Mouse (Mus musculus) forebrain, embryonic 12.5 days (tissue): Measurements from ENCODE around the gene Gm36079. TPM values are rescaled to one million over a fixed set of nuclear protein-coding genes. Genes with fewer than 3 reads are reported as not detected.
"Not testable (repeated sequence)": the region's sequence is repeated elsewhere in the genome, so short reads cannot be mapped to it uniquely, and the experiment has no call there.

ENCODE experiments used
- ATAC-seq: fragments of 200-750 bp; cut with Nextera tagmentation; 2 replicates; pipeline ENCODE4 v1.8.0; 2017; ENCODE audit warnings: moderate TSS enrichment; ENCODE audit not compliant: low FRiP score
- H3K27ac ChIP-seq: fragments of 300-500 bp; sonication (generic); 2 replicates; pipeline ENCODE4 v1.5.1; 2016; ENCODE audit warnings: mild to moderate bottlenecking
- H3K27me3 ChIP-seq: fragments of 300-500 bp; sonication (generic); 2 replicates; pipeline ENCODE4 v1.6.1; 2016; ENCODE audit warnings: mild to moderate bottlenecking
- H3K36me3 ChIP-seq: fragments of 300-500 bp; sonication (generic); replicated peaks from 2 replicates; pipeline ENCODE4 v1.6.1; 2016; ENCODE audit warnings: mild to moderate bottlenecking
- H3K4me1 ChIP-seq: fragments of 300-500 bp; sonication (generic); 2 replicates; pipeline ENCODE4 v1.6.1; 2016
- H3K4me2 ChIP-seq: fragments of 300-500 bp; sonication (generic); 2 replicates; pipeline ENCODE4 v1.6.1; 2016; ENCODE audit warnings: mild to moderate bottlenecking, moderate library complexity
- H3K4me3 ChIP-seq: fragments of 300-500 bp; sonication (generic); replicated peaks from 2 replicates; pipeline ENCODE4 v1.5.1; 2016; ENCODE audit warnings: mild to moderate bottlenecking
- H3K9ac ChIP-seq: fragments of 300-500 bp; sonication (generic); 2 replicates; pipeline ENCODE4 v1.6.1; 2016; ENCODE audit warnings: mild to moderate bottlenecking
- H3K9me3 ChIP-seq: fragments of 300-500 bp; sonication (generic); 2 replicates; pipeline ENCODE4 v1.6.1; 2016
- WGBS: fragments of 180-500 bp; shearing (Covaris S2); methylation state at CpG from one replicate; pipeline ENCODE4 v1.1.7; 2016; 5-methylcytosine and 5-hydroxymethylcytosine counted together
- polyA plus RNA-seq: library from polyadenylated mRNA; unstranded; fragments of >200 nt; fragmentation: Nextera tagmentation; extraction: Ambion mirVana; gene quantifications from 2 replicates; pipeline ENCODE4 v1.2.1, GENCODE M21; 2016

Gm36079 gene
- polyA plus RNA-seq, 1 experiment from 2014 or later, result not detected

GRCm38 (mm10) chr13:120035151-120035550 is 8.3 kb upstream of the Gm36079 start:
- H3K36me3 ChIP-seq, H3K4me1 ChIP-seq, H3K4me2 ChIP-seq, H3K27ac ChIP-seq, H3K9ac ChIP-seq, ATAC-seq, H3K4me3 ChIP-seq, H3K9me3 ChIP-seq: not testable (repeated sequence)
- peaks cover 26% of the 10 kb centered on the region for H3K27me3 ChIP-seq
- WGBS, result 0% methylated on average over 10 of the region's 18 CpGs

GRCm38 (mm10) chr13:120034637-120035036 is 7.8 kb upstream of the Gm36079 start:
- WGBS, result 0% methylated on average over 3 of the region's 10 CpGs
- H3K27me3 ChIP-seq, result peaks cover 26% of the 10 kb centered on the region
- not testable (repeated sequence) for H3K9ac ChIP-seq, H3K4me1 ChIP-seq, H3K4me2 ChIP-seq, H3K36me3 ChIP-seq, H3K27ac ChIP-seq, H3K9me3 ChIP-seq, H3K4me3 ChIP-seq
- ATAC-seq, result peak; percentile 64; the same call in 1 of the 2 replicates

- not testable (repeated sequence) for H3K4me1 ChIP-seq, H3K4me2 ChIP-seq, H3K27ac ChIP-seq, H3K9me3 ChIP-seq, H3K9ac ChIP-seq, H3K36me3 ChIP-seq, H3K4me3 ChIP-seq, ATAC-seq
- WGBS, result 1% methylated on average over 19 of the region's 19 CpGs
- H3K27me3 ChIP-seq, result peaks cover 25% of the 10 kb centered on the region
These were observed 6.8 kb upstream of the Gm36079 start for GRCm38 (mm10) chr13:120033516-120034190.

- WGBS, result under 1% methylated on average over 16 of the region's 16 CpGs
- not testable (repeated sequence) for H3K4me3 ChIP-seq, H3K27ac ChIP-seq, H3K36me3 ChIP-seq, H3K4me1 ChIP-seq, H3K4me2 ChIP-seq, ATAC-seq, H3K9me3 ChIP-seq, H3K9ac ChIP-seq
- H3K27me3 ChIP-seq, result peaks cover 13% of the 10 kb centered on the region
These were observed 4.9 kb upstream of the Gm36079 start for GRCm38 (mm10) chr13:120031676-120032075.

- H3K36me3 ChIP-seq, H3K9me3 ChIP-seq, H3K9ac ChIP-seq, H3K4me3 ChIP-seq, ATAC-seq, H3K27ac ChIP-seq, H3K4me2 ChIP-seq, H3K4me1 ChIP-seq: not testable (repeated sequence)
- H3K27me3 ChIP-seq, result peaks cover 23% of the 10 kb centered on the region
- WGBS, result 2% methylated on average over 11 of the region's 11 CpGs
These were observed 557 bp upstream of the Gm36079 start for GRCm38 (mm10) chr13:120027368-120027767.

- not testable (repeated sequence) for H3K4me1 ChIP-seq, H3K36me3 ChIP-seq, H3K4me3 ChIP-seq, H3K9ac ChIP-seq, H3K27ac ChIP-seq, H3K4me2 ChIP-seq, H3K9me3 ChIP-seq
- WGBS, result 0% methylated on average over 3 of the region's 13 CpGs
- ATAC-seq, result peak; percentile 64; the same call in 1 of the 2 replicates
- peaks cover 23% of the 10 kb centered on the region for H3K27me3 ChIP-seq
These were observed 438 bp downstream of the Gm36079 start for GRCm38 (mm10) chr13:120026373-120026772.

- not testable (repeated sequence) for H3K27ac ChIP-seq, ATAC-seq, H3K4me1 ChIP-seq, H3K4me2 ChIP-seq, H3K9ac ChIP-seq, H3K4me3 ChIP-seq, H3K9me3 ChIP-seq, H3K36me3 ChIP-seq
- 7% methylated on average over 4 of the region's 4 CpGs for WGBS
- H3K27me3 ChIP-seq, result peaks cover 23% of the 10 kb centered on the region
These were observed 1.2 kb downstream of the Gm36079 start for GRCm38 (mm10) chr13:120025576-120025975.

GRCm38 (mm10) chr13:120025004-120025403 is 1.8 kb downstream of the Gm36079 start:
- H3K9ac ChIP-seq, H3K27ac ChIP-seq, H3K36me3 ChIP-seq, H3K9me3 ChIP-seq, ATAC-seq, H3K4me1 ChIP-seq, H3K4me3 ChIP-seq, H3K4me2 ChIP-seq: not testable (repeated sequence)
- 2% methylated on average over 21 of the region's 21 CpGs for WGBS
- H3K27me3 ChIP-seq, result peaks cover 26% of the 10 kb centered on the region

- WGBS, result 4% methylated on average over 9 of the region's 9 CpGs
- not testable (repeated sequence) for H3K4me2 ChIP-seq, H3K4me1 ChIP-seq, H3K36me3 ChIP-seq, H3K9me3 ChIP-seq, ATAC-seq, H3K9ac ChIP-seq, H3K27ac ChIP-seq, H3K4me3 ChIP-seq
- peaks cover 26% of the 10 kb centered on the region for H3K27me3 ChIP-seq
These were observed 2.2 kb downstream of the Gm36079 start for GRCm38 (mm10) chr13:120024581-120024980.

- H3K27ac ChIP-seq, H3K4me2 ChIP-seq, H3K4me3 ChIP-seq, H3K36me3 ChIP-seq, H3K9ac ChIP-seq, H3K4me1 ChIP-seq, H3K9me3 ChIP-seq: not testable (repeated sequence)
- peaks cover 26% of the 10 kb centered on the region for H3K27me3 ChIP-seq
- WGBS, result no CpG with 5 or more reads among the region's 1 CpGs
- ATAC-seq, result 0 out of 2 replicates have a peak, but pooled peaks have one; percentile 44
These were observed 5.3 kb downstream of the Gm36079 start for GRCm38 (mm10) chr13:120021477-120021876.

- H3K4me1 ChIP-seq, H3K4me2 ChIP-seq, H3K9ac ChIP-seq, H3K4me3 ChIP-seq, H3K36me3 ChIP-seq, ATAC-seq, H3K9me3 ChIP-seq, H3K27ac ChIP-seq: not testable (repeated sequence)
- WGBS, result 1% methylated on average over 9 of the region's 32 CpGs
- H3K27me3 ChIP-seq, result peaks cover 11% of the 10 kb centered on the region
These were observed 11.3 kb downstream of the Gm36079 start for GRCm38 (mm10) chr13:120015348-120016007.

GRCm38 (mm10) chr13:120013962-120014361 is 12.8 kb downstream of the Gm36079 start:
- not testable (repeated sequence) for H3K4me2 ChIP-seq, H3K9me3 ChIP-seq, H3K27me3 ChIP-seq, H3K4me3 ChIP-seq, H3K4me1 ChIP-seq, H3K36me3 ChIP-seq, H3K27ac ChIP-seq, H3K9ac ChIP-seq, ATAC-seq
- no CpG with 5 or more reads among the region's 2 CpGs for WGBS

GRCm38 (mm10) chr13:120013544-120013943 is 13.3 kb downstream of the Gm36079 start:
- H3K4me3 ChIP-seq, ATAC-seq, H3K36me3 ChIP-seq, H3K4me2 ChIP-seq, H3K27ac ChIP-seq, H3K9me3 ChIP-seq, H3K27me3 ChIP-seq, H3K9ac ChIP-seq, H3K4me1 ChIP-seq: not testable (repeated sequence)
- WGBS, result no CpG with 5 or more reads among the region's 5 CpGs
